Mouse (Mus musculus) brain, embryonic 14.5 days (tissue): Measurements from ENCODE around the gene Arfrp1.

Experiments used
- CTCF ChIP-seq: fragments of 200-500 bp; IDR thresholded peaks from 2 replicates; pipeline ENCODE4 v1.5.1; 2012; ENCODE audit warnings: inconsistent platforms, mild to moderate bottlenecking, moderate library complexity, borderline replicate concordance; ENCODE audit not compliant: insufficient read depth, insufficient read length; ENCODE audit errors: extremely low read depth
- POLR2A ChIP-seq: fragments of 200-500 bp; IDR thresholded peaks from 2 replicates; pipeline ENCODE4 v1.6.1; 2012; ENCODE audit warnings: mild to moderate bottlenecking, inconsistent platforms, borderline replicate concordance; ENCODE audit not compliant: poor library complexity, insufficient read depth, insufficient read length, severe bottlenecking; ENCODE audit errors: extremely low read depth

GRCm38 (mm10) chr2:181378701-181379100 lies 13.5 kb upstream of the Arfrp1 start:
- TF ChIP-seq CTCF (no peak), POLR2A (no peak)
